In genomic region chr6:93838398-93838797, GRCm38 (mm10) we compare ENCODE assay signal across 21 mouse cellular contexts.
"Had no signal": no experiment of that assay in that cellular context is flagged by ENCODE, and none has a peak within 500 bp of the region (broad histone marks: within the 10 kb centered on the region; RNA-seq: fewer than 3 reads in every experiment).

No protein-coding gene starts in this region.

- H3K4me1 ChIP-seq: liver, embryonic 12.5 days; liver, embryonic 15.5 days had no signal

- ATAC-seq: liver, embryonic 12.5 days; midbrain, embryonic 15.5 days had no signal

- H3K4me3 ChIP-seq: limb, embryonic 13.5 days; liver, embryonic 12.5 days; liver, embryonic 15.5 days; midbrain, embryonic 12.5 days; midbrain, embryonic 15.5 days; neural tube, embryonic 12.5 days; neural tube, embryonic 15.5 days had no signal

- H3K27me3 ChIP-seq: limb, embryonic 13.5 days; liver, embryonic 12.5 days; liver, embryonic 15.5 days; midbrain, embryonic 12.5 days; midbrain, embryonic 15.5 days; neural tube, embryonic 12.5 days; neural tube, embryonic 15.5 days had no signal

- DNase-seq: kidney, postnatal 14 days; kidney, postnatal 4 days; left cerebral cortex, postnatal 4 days; liver; lung, adult 18-20 months; lung, postnatal 14 days; right cerebral cortex, adult 18-20 months; right cerebral cortex, postnatal 14 days; right cerebral cortex, postnatal 4 days; thymus, adult 2 months; thymus, postnatal 14 days; thymus, postnatal 4 days had no signal

- H3K4me2 ChIP-seq: limb, embryonic 13.5 days; liver, embryonic 12.5 days; liver, embryonic 15.5 days; midbrain, embryonic 12.5 days; midbrain, embryonic 15.5 days; neural tube, embryonic 12.5 days; neural tube, embryonic 15.5 days had no signal

- H3K27ac ChIP-seq: limb, embryonic 13.5 days; liver, embryonic 12.5 days; liver, embryonic 15.5 days; macrophage; midbrain, embryonic 12.5 days; midbrain, embryonic 15.5 days; neural tube, embryonic 12.5 days; neural tube, embryonic 15.5 days; stomach, postnatal 0 days had no signal

- H3K9me3 ChIP-seq: limb, embryonic 13.5 days; liver, embryonic 12.5 days; liver, embryonic 15.5 days; midbrain, embryonic 12.5 days; midbrain, embryonic 15.5 days; neural tube, embryonic 12.5 days; neural tube, embryonic 15.5 days had no signal

- H3K36me3 ChIP-seq: limb, embryonic 13.5 days; liver, embryonic 12.5 days; liver, embryonic 15.5 days; midbrain, embryonic 12.5 days; midbrain, embryonic 15.5 days; neural tube, embryonic 12.5 days; neural tube, embryonic 15.5 days had no signal

- H3K9ac ChIP-seq: limb, embryonic 13.5 days; liver, embryonic 12.5 days; liver, embryonic 15.5 days; midbrain, embryonic 12.5 days; midbrain, embryonic 15.5 days; neural tube, embryonic 12.5 days; neural tube, embryonic 15.5 days had no signal
